Mouse (Mus musculus): ENCODE results near the gene Rpl9-ps1.

The Rpl9-ps1 gene

GRCm38 (mm10) chr11:83619037-83619436, 26.4 kb downstream of the Rpl9-ps1 start:
- DNase-seq, result no peak

GRCm38 (mm10) chr11:83618238-83618637, 27.2 kb downstream of the Rpl9-ps1 start:
- no peak for DNase-seq

GRCm38 (mm10) chr11:83616586-83616985, 28.8 kb downstream of the Rpl9-ps1 start:
- no peak for DNase-seq

- no peak for DNase-seq
Measured at GRCm38 (mm10) chr11:83610900-83611299, 34.5 kb downstream of the Rpl9-ps1 start.

DNA sequence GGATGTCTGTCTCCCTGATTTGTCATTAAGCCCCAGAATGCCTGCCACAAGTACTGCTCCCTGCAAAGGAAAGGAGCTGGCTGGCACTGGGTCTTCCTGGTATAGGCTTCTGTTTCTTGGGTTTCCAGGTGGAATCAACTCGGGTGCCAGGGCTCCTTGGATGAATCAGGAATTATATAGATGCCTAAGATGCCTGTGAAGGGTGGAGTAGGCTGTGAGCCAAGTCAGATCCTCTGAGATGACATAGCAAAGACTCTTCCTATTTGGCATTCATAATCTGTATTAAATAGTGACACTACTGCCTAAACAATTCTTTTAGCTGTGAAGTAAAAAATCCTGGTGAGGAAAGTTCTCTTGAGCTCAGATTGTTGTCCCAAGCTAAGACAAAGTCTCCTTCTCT, 39.0 kb downstream of the Rpl9-ps1 start:
- no peak for DNase-seq

GRCm38 (mm10) chr11:83605535-83605934, 39.9 kb downstream of the Rpl9-ps1 start:
- DNase-seq, result no peak

DNA sequence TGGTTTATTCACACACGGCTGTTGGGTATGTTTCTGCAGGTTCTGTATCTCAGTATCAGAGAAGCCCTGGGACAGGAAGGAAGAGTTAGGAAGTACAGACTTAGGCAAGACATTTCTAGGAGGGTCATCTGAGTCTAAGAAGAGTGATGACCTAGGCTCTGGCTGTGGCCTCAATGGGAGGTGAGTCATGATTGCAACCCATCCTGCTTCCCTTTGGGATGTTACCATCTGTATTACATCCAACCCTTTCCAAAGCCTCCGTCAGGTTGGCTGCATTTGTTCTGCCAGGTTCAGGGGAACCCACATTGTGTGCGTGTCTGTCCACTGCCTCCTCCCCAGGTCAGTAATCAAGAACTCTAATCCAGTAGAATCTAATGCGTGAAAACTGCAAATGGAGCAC, 40.7 kb downstream of the Rpl9-ps1 start:
- no peak for DNase-seq

DNA sequence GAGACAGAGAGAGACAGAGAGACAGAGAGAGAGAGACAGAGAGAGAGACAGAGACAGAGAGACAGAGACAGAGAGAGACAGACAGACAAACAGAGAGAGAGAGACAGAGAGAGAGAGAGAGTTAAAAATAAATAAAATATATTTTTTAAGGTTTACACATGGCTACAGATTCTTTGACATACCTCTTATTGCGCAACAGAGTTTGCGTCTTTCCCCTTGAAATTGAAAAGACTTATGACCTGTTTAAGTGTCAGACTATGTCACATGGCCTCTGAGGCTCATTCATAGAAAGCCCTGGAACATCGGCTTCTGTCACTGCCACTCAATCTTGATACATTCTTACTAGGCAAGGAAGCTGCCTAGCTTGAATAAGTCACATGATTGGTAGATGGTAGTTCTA, 42.0 kb downstream of the Rpl9-ps1 start:
- DNase-seq, result no peak

- DNase-seq, result no peak
Measured at GRCm38 (mm10) chr11:83600576-83600975, 44.8 kb downstream of the Rpl9-ps1 start.

DNA sequence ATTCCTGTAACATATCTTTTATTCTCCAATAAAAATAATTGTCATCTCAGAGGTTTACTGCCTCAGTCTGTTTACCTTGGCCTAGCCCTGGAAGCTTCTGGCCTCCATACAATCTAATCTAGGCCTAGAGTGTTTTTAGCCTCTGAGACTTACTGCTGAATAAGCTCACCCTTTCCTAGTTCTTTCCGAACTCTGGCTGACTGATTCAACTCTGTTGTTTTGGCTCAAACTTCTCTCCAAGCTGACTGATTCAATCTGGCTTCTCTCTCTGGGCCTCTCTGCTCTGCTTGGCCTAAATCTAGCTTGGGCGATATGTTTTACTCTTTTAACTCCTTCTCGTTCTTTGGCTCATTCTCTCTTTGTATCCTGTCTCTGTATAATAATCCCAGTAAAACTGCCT, 46.4 kb downstream of the Rpl9-ps1 start:
- no peak for DNase-seq

- no peak for DNase-seq
Measured at GRCm38 (mm10) chr11:83598207-83598837, 47.1 kb downstream of the Rpl9-ps1 start.

GRCm38 (mm10) chr11:83597796-83598195, 47.6 kb downstream of the Rpl9-ps1 start:
- no peak for DNase-seq

GRCm38 (mm10) chr11:83595669-83596455, 49.6 kb downstream of the Rpl9-ps1 start:
- DNase-seq, result no peak
